Mouse (Mus musculus) hindbrain, embryonic 11.5 days (tissue): ENCODE measurements around the gene Ccni. TPM values are rescaled to one million over a fixed set of nuclear protein-coding genes. Genes with fewer than 3 reads are reported as not detected.

Experiments
- ATAC-seq: fragments of 200-750 bp; cut with Nextera tagmentation; 2 replicates; pipeline ENCODE4 v1.8.0; 2017; ENCODE audit warnings: mild to moderate bottlenecking, moderate TSS enrichment, moderate library complexity; ENCODE audit not compliant: low FRiP score
- DNase-seq: peaks from one replicate; pipeline ENCODE4 v3.0.0-alpha.2; 2015; ENCODE audit warnings: low spot score
- H3K27ac ChIP-seq: fragments of 300-500 bp; sonication (generic); 2 replicates; pipeline ENCODE4 v1.5.1; 2014; ENCODE audit warnings: mild to moderate bottlenecking, low read depth, low read length
- H3K27me3 ChIP-seq: fragments of 300-500 bp; sonication (generic); 2 replicates; pipeline ENCODE4 v1.6.1; 2014; ENCODE audit warnings: mild to moderate bottlenecking, low read length, moderate library complexity, mixed read lengths; ENCODE audit not compliant: control insufficient read depth, insufficient read depth
- H3K36me3 ChIP-seq: fragments of 300-500 bp; sonication (generic); 2 replicates; pipeline ENCODE4 v1.6.1; 2014; ENCODE audit warnings: mild to moderate bottlenecking, low read length, moderate library complexity, mixed read lengths; ENCODE audit not compliant: control insufficient read depth, insufficient read depth
- H3K4me1 ChIP-seq: fragments of 300-500 bp; sonication (generic); replicated peaks from 2 replicates; pipeline ENCODE4 v1.6.1; 2014; ENCODE audit warnings: low read length, mixed read lengths; ENCODE audit not compliant: control insufficient read depth, insufficient read depth
- H3K4me2 ChIP-seq: fragments of 300-500 bp; sonication (generic); replicated peaks from 2 replicates; pipeline ENCODE4 v1.6.1; 2014; ENCODE audit warnings: mild to moderate bottlenecking, low read depth, low read length
- H3K4me3 ChIP-seq: fragments of 300-500 bp; sonication (generic); 2 replicates; pipeline ENCODE4 v1.5.1; 2014; ENCODE audit warnings: low read depth, low read length
- H3K9ac ChIP-seq: fragments of 300-500 bp; sonication (generic); 2 replicates; pipeline ENCODE4 v1.6.1; 2014; ENCODE audit warnings: low read depth, low read length
- H3K9me3 ChIP-seq: fragments of 300-500 bp; sonication (generic); 2 replicates; pipeline ENCODE4 v1.6.1; 2016; ENCODE audit warnings: low read length; ENCODE audit not compliant: control insufficient read depth
- WGBS: fragments of 180-500 bp; shearing (Covaris S2); extraction: QIAGEN DNeasy Blood & Tissue Kit; methylation state at CpG from one replicate; pipeline ENCODE4 v1.1.7; 2014; 5-methylcytosine and 5-hydroxymethylcytosine counted together
- polyA plus RNA-seq: library from polyadenylated mRNA; unstranded; fragments of >200 nt; fragmentation: Nextera tagmentation; extraction: Ambion mirVana; gene quantifications from 2 replicates; pipeline ENCODE4 v1.2.1, GENCODE M21; 2014

Gene Ccni
- polyA plus RNA-seq, 1 experiment from 2014 or later, result 164 TPM

GRCm38 (mm10) chr5:93154401-93154800 lies 51.9 kb downstream of the Ccni start:
- no peak for DNase-seq
- Histone ChIP-seq H3K27me3 (no peaks in the 10 kb centered on the region), H3K27ac (no peak overlapping the region), H3K4me3 (no peak overlapping the region), H3K4me1 (0 out of 2 replicates have a peak, but pooled peaks cover 2% of the 10 kb centered on the region), H3K36me3 (peaks cover 7% of the 10 kb centered on the region; the same call in 1 of the 2 replicates), H3K9me3 (no peaks in the 10 kb centered on the region), H3K4me2 (no peak overlapping the region), H3K9ac (no peak overlapping the region)
- 93% methylated on average over 11 of the region's 11 CpGs for WGBS
- no peak for ATAC-seq

GRCm38 (mm10) chr5:93152451-93152850 lies 53.8 kb downstream of the Ccni start:
- H3K4me3 ChIP-seq, result no peak overlapping the region
- no peak overlapping the region for H3K9ac ChIP-seq
- H3K4me1 ChIP-seq, result 0 out of 2 replicates have a peak, but pooled peaks cover 2% of the 10 kb centered on the region
- no peak overlapping the region for H3K27ac ChIP-seq
- no peaks in the 10 kb centered on the region for H3K27me3 ChIP-seq
- no peaks in the 10 kb centered on the region for H3K9me3 ChIP-seq
- peaks cover 4% of the 10 kb centered on the region; the same call in 1 of the 2 replicates for H3K36me3 ChIP-seq
- ATAC-seq (no peak), DNase-seq (no peak)
- H3K4me2 ChIP-seq, result no peak overlapping the region
- 91% methylated on average over 4 of the region's 4 CpGs for whole genome bisulfite sequencing

GRCm38 (mm10) chr5:93151985-93152384 lies 54.3 kb downstream of the Ccni start:
- DNase-seq (no peak), ATAC-seq (no peak)
- peaks cover 4% of the 10 kb centered on the region; the same call in 1 of the 2 replicates for H3K36me3 ChIP-seq
- 84% methylated on average over 6 of the region's 6 CpGs for WGBS
- H3K4me2 ChIP-seq, result no peak overlapping the region
- H3K9me3 ChIP-seq, result no peaks in the 10 kb centered on the region
- H3K27me3 ChIP-seq, result no peaks in the 10 kb centered on the region
- H3K4me1 ChIP-seq, result 0 out of 2 replicates have a peak, but pooled peaks cover 2% of the 10 kb centered on the region
- H3K27ac ChIP-seq, result no peak overlapping the region
- no peak overlapping the region for H3K4me3 ChIP-seq
- no peak overlapping the region for H3K9ac ChIP-seq

- 0 out of 2 replicates have a peak, but pooled peaks cover 2% of the 10 kb centered on the region for H3K4me1 ChIP-seq
- no peak overlapping the region for H3K9ac ChIP-seq
- H3K4me2 ChIP-seq, result no peak overlapping the region
- no peak overlapping the region for H3K4me3 ChIP-seq
- H3K27ac ChIP-seq, result no peak overlapping the region
- no peaks in the 10 kb centered on the region for H3K27me3 ChIP-seq
- no peaks in the 10 kb centered on the region for H3K36me3 ChIP-seq
- H3K9me3 ChIP-seq, result no peaks in the 10 kb centered on the region
- 76% methylated on average over 12 of the region's 12 CpGs for WGBS
- ATAC-seq, result no peak
- DNase-seq, result no peak
Observed at GRCm38 (mm10) chr5:93149969-93150777, 56.1 kb downstream of the Ccni start.

- no peaks in the 10 kb centered on the region for H3K4me1 ChIP-seq
- ATAC-seq (no peak), DNase-seq (no peak)
- H3K27ac ChIP-seq, result no peak overlapping the region
- H3K9me3 ChIP-seq, result no peaks in the 10 kb centered on the region
- H3K36me3 ChIP-seq, result no peaks in the 10 kb centered on the region
- WGBS, result 79% methylated on average over 6 of the region's 6 CpGs
- no peak overlapping the region for H3K9ac ChIP-seq
- no peak overlapping the region for H3K4me2 ChIP-seq
- no peaks in the 10 kb centered on the region for H3K27me3 ChIP-seq
- no peak overlapping the region for H3K4me3 ChIP-seq
Observed at GRCm38 (mm10) chr5:93145504-93145903, 60.8 kb downstream of the Ccni start.

- no peak for DNase-seq
- Histone ChIP-seq H3K9ac (no peak overlapping the region), H3K36me3 (no peaks in the 10 kb centered on the region), H3K4me2 (no peak overlapping the region), H3K27ac (no peak overlapping the region), H3K4me1 (no peaks in the 10 kb centered on the region), H3K4me3 (no peak overlapping the region), H3K27me3 (no peaks in the 10 kb centered on the region), H3K9me3 (no peaks in the 10 kb centered on the region)
- no peak for ATAC-seq
- 39% methylated on average over 5 of the region's 5 CpGs for WGBS
Observed at GRCm38 (mm10) chr5:93144874-93145273, 61.4 kb downstream of the Ccni start.

GRCm38 (mm10) chr5:93143360-93144091 lies 62.8 kb downstream of the Ccni start:
- 71% methylated on average over 12 of the region's 12 CpGs for WGBS
- DNase-seq, result no peak
- Histone ChIP-seq H3K27ac (no peak overlapping the region), H3K9ac (no peak overlapping the region), H3K27me3 (no peaks in the 10 kb centered on the region), H3K9me3 (no peaks in the 10 kb centered on the region), H3K4me1 (no peaks in the 10 kb centered on the region), H3K36me3 (no peaks in the 10 kb centered on the region), H3K4me2 (no peak overlapping the region), H3K4me3 (no peak overlapping the region)
- ATAC-seq, result no peak

- H3K9ac ChIP-seq, result no peak overlapping the region
- ATAC-seq, result no peak
- no peak overlapping the region for H3K4me2 ChIP-seq
- H3K9me3 ChIP-seq, result no peaks in the 10 kb centered on the region
- no peaks in the 10 kb centered on the region for H3K27me3 ChIP-seq
- H3K4me1 ChIP-seq, result no peaks in the 10 kb centered on the region
- no peak overlapping the region for H3K4me3 ChIP-seq
- DNase-seq, result no peak
- H3K36me3 ChIP-seq, result no peaks in the 10 kb centered on the region
- 87% methylated on average over 5 of the region's 5 CpGs for WGBS
- no peak overlapping the region for H3K27ac ChIP-seq
Observed at GRCm38 (mm10) chr5:93140747-93141146, 65.5 kb downstream of the Ccni start.
